Mouse (Mus musculus) CD8-positive naive resting alpha-beta T cell, adult 2 months (primary cell): Measurements from ENCODE around the gene Efcab12.

Experiments used
- DNase-seq, 2 experiments: peaks; one replicate each; pipeline ENCODE4 v3.0.0; 2022; ENCODE audit warnings: low read depth in 2 of 2, low spot score in 2 of 2

The Efcab12 gene

DNA sequence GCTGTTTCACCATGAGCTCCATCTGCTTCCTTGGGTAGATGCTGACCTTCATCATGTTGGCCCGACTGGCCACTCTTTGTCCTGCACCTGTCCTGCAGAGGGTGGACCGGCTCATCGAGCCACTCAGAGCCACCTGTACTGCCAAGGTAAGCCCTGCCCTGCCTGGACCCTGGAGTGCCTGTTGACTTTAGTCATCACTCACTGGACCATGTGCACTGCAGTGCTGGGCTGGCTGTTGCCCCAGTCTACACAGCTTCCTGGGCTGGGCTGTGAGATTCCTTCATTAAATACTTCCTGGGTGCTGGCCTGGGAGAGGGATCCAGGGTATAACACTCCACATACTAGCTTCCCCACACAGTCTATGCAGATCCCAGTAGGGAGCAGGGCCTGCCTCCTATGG is 36.4 kb downstream of the Efcab12 start:
- DNase-seq = no peak

DNA sequence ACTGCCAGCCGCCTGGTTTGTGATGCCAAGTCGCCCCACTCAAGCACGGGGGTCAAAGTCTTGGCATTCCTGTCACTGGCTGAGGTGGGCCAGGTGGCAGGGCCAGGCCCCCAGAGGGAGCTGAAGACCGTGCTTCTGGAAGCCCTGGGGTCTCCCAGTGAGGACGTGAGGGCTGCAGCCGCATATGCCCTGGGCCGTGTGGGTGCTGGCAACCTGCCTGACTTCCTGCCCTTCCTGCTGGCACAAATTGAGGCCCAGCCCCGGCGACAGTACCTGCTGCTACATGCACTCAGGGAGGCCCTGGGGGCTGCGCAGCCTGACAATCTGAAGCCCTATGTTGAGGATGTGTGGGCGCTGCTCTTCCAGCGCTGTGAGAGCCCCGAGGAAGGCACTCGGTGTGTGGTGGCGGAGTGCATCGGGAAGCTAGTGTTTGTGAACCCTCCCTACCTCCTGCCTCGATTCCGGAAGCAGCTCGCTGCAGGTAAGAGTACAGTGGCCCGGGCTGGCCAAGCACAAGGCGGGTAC is 45.5 kb downstream of the Efcab12 start:
- peak in 1 of 2 experiments; percentile 37 for DNase-seq

DNA sequence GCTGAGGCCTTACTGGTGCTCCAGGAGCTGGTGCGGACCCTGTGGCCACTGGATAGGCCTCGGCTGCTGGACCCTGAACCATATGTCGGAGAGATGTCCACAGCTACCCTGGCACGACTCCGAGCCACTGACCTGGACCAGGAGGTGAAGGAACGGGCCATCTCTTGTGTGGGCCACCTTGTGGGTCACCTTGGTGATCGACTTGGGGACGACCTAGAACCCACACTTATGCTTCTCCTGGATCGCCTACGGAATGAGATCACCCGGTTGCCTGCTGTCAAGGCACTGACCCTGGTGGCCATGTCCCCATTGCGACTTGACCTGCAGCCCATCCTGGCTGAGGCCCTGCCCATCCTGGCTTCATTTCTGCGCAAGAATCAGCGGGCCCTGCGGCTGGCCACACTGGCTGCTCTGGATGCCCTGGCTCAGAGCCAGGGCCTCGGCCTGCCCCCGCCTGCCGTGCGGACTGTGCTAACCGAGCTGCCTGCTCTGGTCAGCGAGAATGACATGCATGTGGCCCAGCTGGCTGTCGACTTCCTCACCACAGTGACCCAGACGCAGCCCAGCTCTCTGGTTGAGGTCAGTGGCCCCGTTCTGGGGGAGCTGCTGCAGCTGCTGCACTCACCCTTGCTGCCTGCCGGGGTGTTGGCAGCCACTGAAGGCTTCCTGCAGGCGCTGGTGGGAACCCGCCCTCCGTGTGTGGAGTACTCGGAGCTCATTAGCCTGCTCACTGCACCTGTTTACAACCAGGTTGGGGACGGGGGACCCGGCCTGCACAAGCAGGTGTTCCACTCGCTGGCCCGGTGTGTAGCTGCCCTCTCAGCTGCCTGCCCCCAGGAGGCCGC is 46.1 kb downstream of the Efcab12 start:
- DNase-seq = peak in 1 of 2 experiments; percentile 34

DNA sequence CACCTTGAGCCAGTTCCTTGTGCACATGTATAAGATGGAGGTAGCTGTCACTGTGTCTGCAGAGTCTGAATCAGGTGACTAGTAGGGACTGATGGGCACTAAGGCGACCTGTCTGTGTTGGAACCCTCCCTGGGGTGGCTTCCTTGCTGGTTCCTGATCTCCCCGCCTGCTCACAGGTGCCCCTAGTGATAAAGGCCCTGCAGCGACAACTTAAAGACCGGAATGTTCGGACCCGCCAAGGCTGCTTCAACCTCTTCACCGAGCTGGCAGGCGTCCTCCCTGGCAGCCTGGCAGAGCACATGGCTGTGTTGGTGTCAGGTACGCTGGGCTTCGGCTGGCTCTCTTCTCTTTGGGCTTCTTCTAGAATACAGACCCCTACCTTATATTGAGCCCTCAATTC is 47.2 kb downstream of the Efcab12 start:
- DNase-seq = no peak

DNA sequence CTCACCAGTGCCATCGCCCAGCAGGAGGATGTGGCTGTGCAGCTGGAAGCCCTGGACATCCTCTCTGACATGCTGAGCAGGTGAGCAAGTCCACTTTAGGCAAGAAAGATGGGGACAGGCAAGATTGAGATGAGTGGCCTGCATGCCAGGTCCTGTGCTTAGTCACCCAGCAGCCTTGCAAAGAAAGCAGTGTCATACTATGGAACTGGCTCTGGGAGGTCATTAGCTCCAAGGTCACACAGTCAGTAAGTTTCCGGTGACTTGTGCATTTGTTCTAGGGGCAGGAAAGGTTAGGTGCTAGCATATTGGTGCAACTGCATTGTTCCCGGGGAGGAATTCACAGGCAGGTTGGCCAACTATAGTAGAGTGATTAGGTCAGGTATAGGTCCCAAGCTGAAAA is 55.4 kb downstream of the Efcab12 start:
- no peak for DNase-seq

DNA sequence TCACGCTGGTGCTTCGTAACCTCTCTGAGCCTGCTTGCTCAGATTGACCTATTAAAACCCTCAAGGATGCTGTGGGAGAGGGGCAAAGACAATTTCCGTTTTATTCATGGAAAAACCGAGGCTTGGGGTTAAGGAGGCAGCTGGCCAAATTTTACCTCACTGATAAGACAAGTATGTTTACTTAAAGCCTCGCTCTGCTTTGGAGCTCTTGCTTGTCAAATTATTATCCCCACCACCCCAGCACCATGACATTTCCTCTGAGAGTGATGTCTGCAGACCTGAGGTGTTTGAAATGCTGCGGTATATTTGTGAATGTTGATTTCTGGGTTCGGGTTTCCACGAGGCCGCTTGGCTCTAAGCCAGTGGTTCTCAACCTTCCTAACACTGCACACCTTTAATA is 61.8 kb downstream of the Efcab12 start:
- no peak for DNase-seq

DNA sequence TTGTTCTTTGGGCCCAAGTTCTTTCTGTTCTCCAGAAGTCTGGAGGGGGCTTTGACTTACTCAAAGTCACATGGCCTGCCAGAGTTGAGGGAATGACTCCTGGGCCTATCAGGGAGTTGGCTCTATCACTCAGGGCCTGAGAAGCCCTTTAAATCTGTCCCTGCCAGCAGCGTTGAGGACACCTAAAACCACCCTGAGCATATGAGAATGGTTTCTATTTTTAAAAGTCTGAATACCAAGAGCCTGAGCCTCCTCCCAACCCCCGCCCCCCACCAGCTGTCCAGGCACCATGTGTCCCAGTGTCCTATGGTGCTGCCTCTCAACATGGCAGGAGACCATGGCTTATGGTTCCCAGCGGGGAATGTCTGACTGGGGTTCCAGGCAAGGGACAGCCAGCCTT is 62.4 kb downstream of the Efcab12 start:
- no peak for DNase-seq

DNA sequence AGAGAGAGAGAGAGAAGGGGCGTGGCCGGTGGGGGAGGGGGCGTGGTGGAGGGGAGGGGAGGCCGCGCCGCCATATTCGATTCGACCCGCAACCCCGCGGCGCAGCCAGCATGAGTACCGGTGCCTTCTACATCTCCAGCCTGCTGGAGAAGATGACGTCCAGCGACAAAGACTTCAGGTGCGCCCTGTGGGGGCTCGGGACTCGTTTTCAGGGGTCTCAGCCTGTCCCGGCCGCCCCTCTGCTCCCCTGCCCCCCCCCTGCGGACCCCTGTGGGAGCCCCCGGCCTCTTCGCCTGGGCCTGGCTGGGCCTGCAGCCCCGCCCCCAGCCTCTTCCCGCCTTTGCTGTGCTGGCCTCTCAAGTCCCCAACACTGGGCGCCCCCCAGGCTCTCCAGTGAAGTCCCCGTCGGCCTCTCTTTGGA is 63.7 kb downstream of the Efcab12 start, which contains the start of gene Cand2:
Cand2 (plus strand) TSS at position 38 of the 421 bp plus-strand sequence.
- DNase-seq = peak; percentile 18 to 39

DNA sequence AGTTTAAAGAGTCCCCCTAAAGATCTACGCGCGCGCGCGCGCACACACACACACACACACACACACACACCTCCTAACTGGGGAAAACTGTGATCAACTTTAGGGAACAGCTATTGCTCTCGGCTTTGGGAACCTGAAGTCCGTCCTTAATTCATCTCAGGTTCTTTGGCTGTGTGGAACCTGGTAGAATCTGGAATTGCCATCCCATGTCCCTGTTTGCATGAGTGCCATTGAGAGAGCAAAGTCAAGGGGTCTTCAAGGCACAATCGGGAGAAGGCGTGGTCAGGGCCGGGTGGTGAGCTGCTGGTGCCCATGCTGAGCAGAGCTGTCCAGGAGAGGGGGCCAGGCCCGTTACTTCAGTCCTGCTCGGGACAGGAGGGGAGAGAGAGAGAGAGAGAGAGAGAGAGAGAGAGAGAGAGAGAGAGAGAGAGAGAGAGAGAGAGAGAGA is 64.2 kb downstream of the Efcab12 start:
- no peak for DNase-seq

DNA sequence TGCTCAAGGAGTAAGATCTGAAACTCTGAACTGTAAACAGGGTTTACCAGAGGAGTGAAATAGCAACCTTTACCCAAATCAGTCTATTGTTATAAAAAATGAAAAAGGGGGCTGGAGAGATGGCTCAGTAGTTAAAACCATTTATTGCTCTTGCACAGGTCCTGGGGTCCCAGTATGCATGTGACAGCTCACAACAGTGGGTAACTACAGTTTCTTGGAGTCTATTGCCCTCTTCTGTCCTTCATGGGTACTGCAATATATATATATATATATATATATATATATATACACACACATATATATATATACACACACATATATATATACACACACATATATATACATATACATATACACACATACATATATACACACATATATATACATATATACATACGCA is 65.6 kb downstream of the Efcab12 start:
- DNase-seq = peak in 1 of 2 experiments; percentile 20

DNA sequence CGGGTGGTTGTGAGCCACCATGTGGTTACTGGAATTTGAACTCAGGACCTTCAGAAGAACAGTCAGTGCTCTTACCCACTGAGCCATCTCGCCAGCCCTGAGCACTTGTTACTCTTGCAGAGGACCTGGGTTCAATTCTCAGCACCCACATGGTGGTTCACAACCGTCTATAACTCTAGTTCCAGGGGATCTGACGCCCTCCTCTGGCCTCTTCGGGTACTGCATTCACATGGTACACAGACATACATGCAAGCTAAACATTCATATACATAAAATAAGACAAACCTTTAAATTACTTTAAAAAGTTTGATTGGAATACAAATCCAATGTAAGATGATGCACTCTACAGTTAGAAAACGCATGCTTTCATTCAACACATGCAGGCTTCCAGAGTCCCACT is 66.0 kb downstream of the Efcab12 start:
- no peak for DNase-seq

DNA sequence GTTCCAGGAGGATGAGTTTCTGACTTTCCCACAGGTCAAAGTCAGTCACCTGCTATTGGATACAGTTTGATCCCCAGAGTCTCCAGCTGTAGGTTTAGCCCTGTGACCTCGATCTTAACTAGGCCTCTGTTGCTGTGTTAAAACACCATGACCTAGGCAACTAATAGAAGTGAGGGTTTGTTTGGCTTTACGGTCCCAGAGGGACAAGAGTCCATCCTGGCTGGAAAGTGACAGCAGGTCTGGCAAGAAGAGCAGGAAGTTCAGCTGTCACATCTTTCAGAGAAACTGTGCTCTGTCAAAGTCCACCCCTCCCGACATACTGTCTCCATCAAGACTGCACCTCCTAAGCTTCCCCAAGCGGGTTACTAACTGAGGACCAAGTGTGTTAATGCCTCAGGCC is 67.4 kb downstream of the Efcab12 start:
- DNase-seq = no peak

DNA sequence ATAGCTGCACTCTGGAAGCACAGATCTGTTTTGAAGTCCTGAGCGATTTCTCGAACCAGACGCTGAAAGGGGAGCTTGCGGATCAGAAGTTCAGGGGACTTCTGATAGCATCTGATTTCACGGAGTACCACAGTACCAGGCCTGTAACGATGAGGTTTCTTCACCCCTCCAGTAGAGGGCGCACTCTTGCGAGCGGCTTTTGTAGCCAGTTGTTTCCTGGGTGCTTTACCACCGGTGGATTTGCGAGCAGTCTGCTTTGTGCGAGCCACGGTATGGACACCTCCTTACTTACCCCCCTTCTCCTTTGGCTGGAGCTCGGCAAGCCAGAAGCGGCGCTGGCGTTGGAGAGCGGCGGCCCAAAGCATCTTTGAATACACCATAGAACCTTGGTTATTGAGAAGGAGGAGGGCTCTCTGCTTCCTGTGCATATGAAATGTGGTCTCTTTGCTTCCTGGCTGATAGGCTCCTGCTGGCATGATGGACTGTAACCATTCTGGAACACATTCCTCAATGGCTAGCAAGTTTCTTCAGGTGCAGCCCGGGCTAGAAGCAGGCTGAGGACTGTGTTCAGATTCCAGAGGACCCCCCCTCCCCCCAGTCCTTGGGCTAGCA is 68.0 kb downstream of the Efcab12 start:
- no peak for DNase-seq

DNA sequence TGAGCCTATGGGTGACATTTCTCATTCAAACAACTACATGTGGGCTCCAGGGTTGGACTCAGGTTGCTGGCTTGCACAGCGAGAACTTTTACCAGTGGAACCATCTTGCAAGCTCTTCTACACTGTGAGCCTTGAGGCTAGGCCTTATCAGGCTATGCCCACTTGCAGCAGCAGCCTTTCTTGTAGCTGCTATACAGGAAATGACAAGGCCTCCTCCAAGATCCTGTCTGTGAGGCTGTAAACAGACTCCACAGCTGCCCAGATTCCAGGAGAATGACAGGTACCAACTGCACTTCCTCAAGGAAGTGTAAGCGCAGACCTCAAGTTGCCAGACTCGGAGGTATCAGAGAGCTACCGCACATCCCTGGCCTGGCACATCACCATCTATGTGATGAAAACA is 70.0 kb downstream of the Efcab12 start:
- DNase-seq = no peak

DNA sequence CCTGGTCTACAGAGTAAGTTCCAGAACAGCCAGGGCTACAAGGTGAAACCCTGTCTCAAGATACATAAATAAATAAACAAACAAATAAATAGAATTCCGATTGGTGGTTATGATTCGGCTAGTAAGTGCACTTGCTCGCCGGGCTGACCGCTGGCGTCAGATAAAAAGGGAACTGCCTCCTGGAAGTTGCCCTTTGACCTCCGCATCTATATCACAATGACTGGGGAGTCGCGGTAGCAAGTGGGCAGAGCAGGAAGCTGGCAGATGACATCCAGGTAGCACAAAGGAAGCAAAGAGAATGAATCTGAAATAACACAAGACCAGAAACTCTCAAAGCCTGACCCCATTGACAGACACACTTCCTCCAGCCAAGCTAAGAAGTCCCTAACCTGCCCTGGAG is 70.9 kb downstream of the Efcab12 start:
- no peak for DNase-seq

DNA sequence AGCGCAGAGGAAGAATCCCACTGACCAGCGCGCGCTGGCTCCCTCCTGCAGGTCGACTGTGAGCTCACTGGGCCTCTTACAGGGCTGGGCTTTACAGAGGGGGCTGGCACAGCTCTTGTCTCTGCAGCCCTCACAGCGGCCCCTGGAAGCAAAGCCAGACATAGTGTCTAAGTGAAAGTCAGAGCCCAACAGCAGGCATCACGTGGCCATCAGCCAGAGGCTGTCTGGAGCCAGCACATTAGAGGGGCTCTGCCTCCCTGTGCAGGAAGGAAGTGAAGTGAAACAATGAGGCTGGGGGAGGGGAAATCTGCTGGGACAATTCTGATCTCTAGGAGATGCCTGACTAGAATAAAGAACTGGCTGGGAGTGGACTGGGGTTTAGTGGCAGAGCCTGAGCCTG is 74.0 kb downstream of the Efcab12 start:
- DNase-seq = peak in 1 of 2 experiments; percentile 21

DNA sequence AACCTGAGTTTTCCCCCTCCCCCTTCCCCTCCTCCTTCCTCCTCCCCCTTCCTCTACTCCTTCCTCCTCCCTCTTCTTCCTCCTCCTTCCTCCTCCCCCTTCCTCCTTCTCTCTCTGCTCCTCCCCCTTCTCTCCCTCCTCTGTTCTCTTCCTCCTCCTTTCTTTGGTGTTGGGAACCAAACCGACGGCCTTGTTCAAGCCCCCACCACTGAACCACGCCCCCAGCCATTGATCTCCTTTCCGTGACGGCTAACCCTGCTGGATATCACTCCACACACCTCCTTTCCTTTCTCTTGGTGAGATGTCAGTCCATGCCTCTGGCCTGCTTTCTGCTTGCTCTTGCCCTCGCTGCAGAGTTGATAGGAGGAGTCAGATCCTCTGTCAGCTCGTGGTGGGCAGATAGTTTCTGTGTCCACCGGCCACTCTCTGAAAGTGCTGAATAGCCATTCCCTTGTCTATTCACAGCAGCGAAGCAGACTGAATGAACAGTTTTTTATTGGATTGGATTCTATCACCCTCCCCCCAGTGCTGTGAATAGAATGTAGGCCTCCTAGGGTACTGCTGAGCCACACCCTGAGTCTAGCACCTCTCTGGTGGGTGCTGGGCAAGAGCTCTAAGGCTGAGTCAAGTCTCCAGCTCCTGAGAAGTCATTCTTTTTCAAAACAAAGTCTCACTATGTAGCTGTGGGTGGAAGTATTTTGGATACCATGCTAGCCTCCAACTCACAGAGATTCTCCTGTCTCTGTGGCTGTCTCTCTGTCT is 76.0 kb downstream of the Efcab12 start, which contains the start of gene Tmem40:
Tmem40 (minus strand) TSS at position 416 of the 762 bp plus-strand sequence.
- DNase-seq = no peak

DNA sequence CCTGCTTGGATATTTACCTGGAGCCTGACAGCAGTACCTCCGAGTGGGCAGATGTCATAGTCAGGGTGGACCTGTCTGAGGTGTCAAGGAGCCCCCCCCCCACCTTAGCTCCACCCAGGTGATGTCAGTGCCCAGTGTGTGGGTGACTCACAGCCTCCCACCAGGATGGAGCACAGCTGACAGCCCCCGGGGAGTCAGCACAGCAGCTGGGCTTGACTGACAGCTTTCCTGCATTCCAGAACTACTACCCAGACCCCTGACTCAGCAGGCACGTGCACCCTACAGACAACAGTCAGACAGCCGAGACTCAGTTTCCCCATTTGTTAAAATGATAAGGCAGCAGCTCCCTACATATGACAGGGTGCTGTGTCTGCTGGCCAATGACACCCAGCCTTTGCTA is 77.2 kb downstream of the Efcab12 start:
- DNase-seq = no peak
